Mouse (Mus musculus) heart, embryonic 14.5 days (tissue): ENCODE data around the gene 5730522E02Rik. TPM values are rescaled to one million over a fixed set of nuclear protein-coding genes. Genes with fewer than 3 reads are reported as not detected.

Experiments used
- ATAC-seq: fragments of 200-750 bp; cut with Nextera tagmentation; 2 replicates; pipeline ENCODE4 v1.8.0; 2017; ENCODE audit warnings: low read depth, moderate TSS enrichment; ENCODE audit not compliant: insufficient number of reproducible peaks, insufficient read depth, low FRiP score
- H3K27ac ChIP-seq, 2 experiments: fragments of 200-500 bp in 1 of 2; fragments of 300-500 bp in 1 of 2; sonication (generic) in 1 of 2; replicated peaks in 1 of 2; 2 replicates each; pipeline ENCODE4 v1.5.1; 2012 to 2014; ENCODE audit warnings: low read depth in 2 of 2, low read length in 2 of 2, control low read depth in 1 of 2, mild to moderate bottlenecking in 1 of 2, mixed read lengths in 1 of 2; ENCODE audit not compliant: control insufficient read depth in 1 of 2, insufficient read depth in 1 of 2
- H3K27me3 ChIP-seq: fragments of 300-500 bp; sonication (generic); 2 replicates; pipeline ENCODE4 v1.6.1; 2014; ENCODE audit warnings: mild to moderate bottlenecking, low read length, control low read depth; ENCODE audit not compliant: control insufficient read depth, insufficient read depth
- H3K36me3 ChIP-seq: fragments of 300-500 bp; sonication (generic); 2 replicates; pipeline ENCODE4 v1.6.1; 2014; ENCODE audit warnings: mild to moderate bottlenecking, control low read depth, low read length, mixed read lengths; ENCODE audit not compliant: control insufficient read depth, insufficient read depth
- H3K4me1 ChIP-seq, 2 experiments: fragments of 200-500 bp in 1 of 2; fragments of 300-500 bp in 1 of 2; sonication (generic) in 1 of 2; 2 replicates each; pipeline ENCODE4 v1.6.1; 2012 to 2014; ENCODE audit warnings: low read length in 2 of 2, control low read depth in 1 of 2, mixed read lengths in 1 of 2; ENCODE audit not compliant: control insufficient read depth in 2 of 2, insufficient read depth in 2 of 2
- H3K4me2 ChIP-seq: fragments of 300-500 bp; sonication (generic); 2 replicates; pipeline ENCODE4 v1.6.1; 2014; ENCODE audit warnings: mild to moderate bottlenecking, low read length
- H3K4me3 ChIP-seq, 2 experiments: fragments of 200-500 bp in 1 of 2; fragments of 300-500 bp in 1 of 2; sonication (generic) in 1 of 2; 2 replicates each; pipeline ENCODE4 v1.5.1; 2012 to 2014; ENCODE audit warnings: low read length in 2 of 2, mild to moderate bottlenecking in 2 of 2, control low read depth in 1 of 2, low read depth in 1 of 2, moderate library complexity in 1 of 2; ENCODE audit not compliant: control insufficient read depth in 1 of 2, insufficient read depth in 1 of 2
- H3K9ac ChIP-seq: fragments of 300-500 bp; sonication (generic); 2 replicates; pipeline ENCODE4 v1.6.1; 2014; ENCODE audit warnings: mild to moderate bottlenecking, low read length
- H3K9me3 ChIP-seq: fragments of 300-500 bp; sonication (generic); 2 replicates; pipeline ENCODE4 v1.6.1; 2016; ENCODE audit warnings: low read length, control low read depth; ENCODE audit not compliant: control insufficient read depth
- WGBS: fragments of 180-500 bp; shearing (Covaris S2); extraction: QIAGEN DNeasy Blood & Tissue Kit; methylation state at CpG from one replicate; pipeline ENCODE4 v1.1.7; 2014; 5-methylcytosine and 5-hydroxymethylcytosine counted together
- polyA plus RNA-seq: library from polyadenylated mRNA; unstranded; fragments of >200 nt; fragmentation: Nextera tagmentation; extraction: Ambion mirVana; gene quantifications from 2 replicates; pipeline ENCODE4 v1.2.1, GENCODE M21; 2014

The 5730522E02Rik gene
- polyA plus RNA-seq, 1 experiment from 2014 or later: 0.77 TPM

- H3K27me3 ChIP-seq: no peaks in the 10 kb centered on the region
- H3K27ac ChIP-seq: no peak overlapping the region
- WGBS: 90% methylated on average over 5 of the region's 5 CpGs
- ATAC-seq: no peak
- H3K36me3 ChIP-seq: no peaks in the 10 kb centered on the region
- no peaks in the 10 kb centered on the region for H3K9me3 ChIP-seq
- H3K4me3 ChIP-seq: no peak overlapping the region
- no peaks in the 10 kb centered on the region for H3K4me1 ChIP-seq
- no peak overlapping the region for H3K4me2 ChIP-seq
- no peak overlapping the region for H3K9ac ChIP-seq
These were observed 110.5 kb downstream of the 5730522E02Rik start for GRCm38 (mm10) chr11:26100077-26100476.

- H3K9me3 ChIP-seq: no peaks in the 10 kb centered on the region
- no peaks in the 10 kb centered on the region for H3K4me1 ChIP-seq
- H3K36me3 ChIP-seq: no peaks in the 10 kb centered on the region
These were observed 111.6 kb downstream of the 5730522E02Rik start for GRCm38 (mm10) chr11:26098933-26099332.

DNA sequence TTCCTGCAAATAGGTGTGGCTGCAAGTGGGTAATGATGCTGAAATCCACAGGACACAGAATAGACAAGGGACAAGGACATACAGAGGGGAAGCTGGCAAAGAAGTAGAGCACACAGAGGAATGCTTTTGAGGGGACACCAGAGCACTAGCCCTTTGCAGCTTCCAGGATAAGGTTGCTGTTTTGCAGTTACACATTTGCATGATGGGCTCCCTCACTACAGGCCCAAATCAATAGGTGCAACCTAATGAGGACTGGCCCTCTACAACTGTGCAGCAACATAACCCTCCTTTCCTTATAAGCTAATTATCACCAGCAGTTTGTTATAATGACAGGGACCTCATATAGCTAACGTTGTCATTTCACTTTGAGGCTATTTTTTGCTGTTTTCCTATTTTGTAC lies 114.5 kb downstream of the 5730522E02Rik start:
- 89% methylated on average over 1 of the region's 1 CpGs for WGBS
- H3K27ac ChIP-seq: no peak overlapping the region
- no peaks in the 10 kb centered on the region for H3K4me1 ChIP-seq
- no peaks in the 10 kb centered on the region for H3K9me3 ChIP-seq
- H3K4me3 ChIP-seq: no peak overlapping the region
- ATAC-seq: no peak
- no peaks in the 10 kb centered on the region for H3K27me3 ChIP-seq
- H3K4me2 ChIP-seq: no peak overlapping the region
- no peak overlapping the region for H3K9ac ChIP-seq
- H3K36me3 ChIP-seq: no peaks in the 10 kb centered on the region

More at GRCm38 (mm10) chr11:26098933-26099332, 111.6 kb downstream of the 5730522E02Rik start:
- Histone ChIP-seq H3K27me3 (no peaks in the 10 kb centered on the region), H3K27ac (no peak overlapping the region), H3K9ac (no peak overlapping the region), H3K4me2 (no peak overlapping the region), H3K4me3 (no peak overlapping the region)
- ATAC-seq: no peak
- 84% methylated on average over 2 of the region's 2 CpGs for WGBS

DNA sequence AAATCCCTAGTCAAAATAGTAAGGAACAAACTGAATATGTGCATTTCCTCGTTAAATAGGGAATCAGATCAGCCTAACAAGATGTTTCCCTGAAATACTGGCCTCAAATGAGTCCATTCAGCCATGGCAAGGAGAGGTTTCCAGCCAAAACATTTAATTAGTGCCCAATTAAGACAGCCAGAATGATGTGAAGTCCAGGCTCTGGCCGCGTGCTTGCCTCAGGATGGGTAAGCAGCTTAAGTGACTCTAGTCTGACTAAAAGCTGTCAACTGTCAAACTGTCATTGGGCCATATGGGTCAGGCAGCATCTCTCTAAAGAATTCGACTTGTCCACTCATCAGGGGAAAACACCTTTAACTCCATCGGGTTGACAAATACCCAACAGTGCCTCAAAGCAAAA lies 121.6 kb downstream of the 5730522E02Rik start:
- H3K9me3 ChIP-seq: no peaks in the 10 kb centered on the region
- no peaks in the 10 kb centered on the region for H3K4me1 ChIP-seq
- no peaks in the 10 kb centered on the region for H3K27me3 ChIP-seq
- H3K9ac ChIP-seq: no peak overlapping the region
- ATAC-seq: no peak
- no peak overlapping the region for H3K4me2 ChIP-seq
- H3K36me3 ChIP-seq: no peaks in the 10 kb centered on the region
- WGBS: 64% methylated on average over 5 of the region's 5 CpGs
- H3K4me3 ChIP-seq: no peak overlapping the region
- H3K27ac ChIP-seq: no peak overlapping the region

DNA sequence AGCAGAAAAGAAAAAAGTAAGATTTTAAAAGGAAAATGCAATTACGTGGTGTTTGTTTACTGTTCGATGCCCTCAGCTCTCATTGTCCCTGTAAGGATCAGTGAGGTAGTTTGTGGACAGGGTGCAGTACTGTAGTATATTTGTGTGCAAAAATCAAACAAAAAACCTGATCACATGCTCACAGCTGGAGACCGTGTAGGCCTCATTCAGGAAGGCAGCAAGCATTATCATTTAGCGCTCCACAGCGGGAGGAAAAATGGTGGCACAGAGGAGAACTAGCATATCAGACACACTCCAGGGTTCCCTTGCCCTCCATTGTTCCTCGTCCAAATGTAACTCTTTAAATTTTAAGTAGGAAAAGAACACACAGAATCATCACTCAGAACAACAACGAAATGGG lies 123.9 kb downstream of the 5730522E02Rik start:
- Histone ChIP-seq H3K9ac (no peak overlapping the region), H3K27me3 (no peaks in the 10 kb centered on the region)
- 80% methylated on average over 7 of the region's 7 CpGs for WGBS

GRCm38 (mm10) chr11:26085380-26086035 lies 125.1 kb downstream of the 5730522E02Rik start:
- Histone ChIP-seq H3K36me3 (no peaks in the 10 kb centered on the region), H3K9me3 (no peaks in the 10 kb centered on the region), H3K27ac (no peak overlapping the region), H3K4me2 (no peak overlapping the region), H3K4me3 (no peak overlapping the region), H3K4me1 (no peaks in the 10 kb centered on the region), H3K27me3 (no peaks in the 10 kb centered on the region), H3K9ac (no peak overlapping the region)
- WGBS: 48% methylated on average over 6 of the region's 6 CpGs
- ATAC-seq: no peak

More for the DNA sequence above, 123.9 kb downstream of the 5730522E02Rik start:
- no peaks in the 10 kb centered on the region for H3K9me3 ChIP-seq
- no peak overlapping the region for H3K4me2 ChIP-seq
- ATAC-seq: no peak
- H3K4me3 ChIP-seq: no peak overlapping the region
- H3K4me1 ChIP-seq: no peaks in the 10 kb centered on the region
- H3K27ac ChIP-seq: no peak overlapping the region
- no peaks in the 10 kb centered on the region for H3K36me3 ChIP-seq

DNA sequence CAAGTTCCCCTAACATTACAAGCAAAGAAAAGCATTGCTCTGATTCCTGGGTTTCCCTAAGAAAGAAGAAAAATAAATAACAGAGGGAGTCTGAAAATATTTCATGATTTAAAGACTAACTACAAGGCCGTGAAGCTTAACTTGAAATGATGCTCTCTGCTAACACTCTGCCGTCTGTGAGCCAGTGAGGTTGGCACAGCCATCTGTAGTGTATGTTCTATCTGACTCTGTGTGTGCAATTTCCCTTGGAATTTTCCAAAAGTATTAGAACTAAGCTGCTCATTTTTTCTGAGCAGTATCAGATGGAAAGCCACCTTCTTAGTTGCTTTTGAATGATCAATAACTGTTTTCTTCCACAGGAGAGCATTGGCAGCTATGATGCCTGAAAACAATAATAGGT lies 134.2 kb downstream of the 5730522E02Rik start:
- no peak overlapping the region for H3K9ac ChIP-seq
- no peak overlapping the region for H3K4me2 ChIP-seq
- H3K4me3 ChIP-seq: no peak overlapping the region
- H3K4me1 ChIP-seq: no peaks in the 10 kb centered on the region
- H3K27ac ChIP-seq: no peak overlapping the region
- H3K27me3 ChIP-seq: no peaks in the 10 kb centered on the region
- WGBS: 75% methylated on average over 2 of the region's 2 CpGs
- H3K9me3 ChIP-seq: no peaks in the 10 kb centered on the region
- no peaks in the 10 kb centered on the region for H3K36me3 ChIP-seq
- no peak for ATAC-seq

GRCm38 (mm10) chr11:26075536-26075935 lies 135.0 kb downstream of the 5730522E02Rik start:
- ATAC-seq: no peak

More at GRCm38 (mm10) chr11:26075536-26075935, 135.0 kb downstream of the 5730522E02Rik start:
- H3K4me1 ChIP-seq: no peaks in the 10 kb centered on the region
- H3K9me3 ChIP-seq: no peaks in the 10 kb centered on the region
- no peak overlapping the region for H3K4me2 ChIP-seq
- no peak overlapping the region for H3K4me3 ChIP-seq
- no peaks in the 10 kb centered on the region for H3K36me3 ChIP-seq
- H3K27ac ChIP-seq: no peak overlapping the region
- WGBS: 74% methylated on average over 6 of the region's 6 CpGs
- no peak overlapping the region for H3K9ac ChIP-seq
- H3K27me3 ChIP-seq: no peaks in the 10 kb centered on the region
